Mouse (Mus musculus) olfactory bulb, adult 2 months (tissue): ENCODE measurements at regions not wholly inside any gene's neighbourhood (a gene's known extent, or its start where the extent isn't known, plus 50 kb on each side); places are given as distances from the start of the nearest gene placed in this dataset.

Source experiments
- CTCF ChIP-seq: fragments of 200-500 bp; IDR thresholded peaks from 2 replicates; pipeline ENCODE4 v1.5.1; 2012; ENCODE audit warnings: low read depth, mild to moderate bottlenecking, low read length, moderate library complexity; ENCODE audit not compliant: insufficient read depth
- POLR2A ChIP-seq: fragments of 200-500 bp; IDR thresholded peaks from 2 replicates; pipeline ENCODE4 v1.6.1; 2012; ENCODE audit warnings: mild to moderate bottlenecking, low read depth, low read length, moderate library complexity; ENCODE audit not compliant: insufficient read depth

DNA sequence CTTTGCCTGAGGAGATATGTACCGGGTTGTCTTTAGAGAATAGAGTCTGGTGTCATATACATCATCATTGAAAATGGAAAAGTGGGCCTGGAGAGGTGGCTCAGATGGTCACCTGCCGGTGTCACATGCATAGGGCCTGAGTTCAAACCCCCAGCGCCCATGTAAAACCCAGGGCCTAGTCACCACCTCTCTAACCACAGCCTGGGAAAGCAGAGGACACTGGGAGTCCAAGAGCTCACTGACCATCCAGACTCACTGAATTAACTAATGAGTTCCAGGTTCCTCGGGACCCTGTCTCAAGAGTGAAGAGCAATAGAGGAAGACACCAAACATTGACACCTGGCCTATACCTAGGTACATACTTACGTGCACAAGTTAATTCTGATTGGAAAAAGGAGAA is 132.7 kb upstream of the Cdkn3 start:
- TF ChIP-seq POLR2A (no peak), CTCF (no peak)
